Mouse (Mus musculus) left cerebral cortex, adult 11 months (tissue): Measurements from ENCODE around the gene Arpc5.

Experiments used
- DNase-seq: peaks from one replicate; pipeline ENCODE4 v3.0.0; 2022; ENCODE audit warnings: low spot score

Arpc5 gene

DNA sequence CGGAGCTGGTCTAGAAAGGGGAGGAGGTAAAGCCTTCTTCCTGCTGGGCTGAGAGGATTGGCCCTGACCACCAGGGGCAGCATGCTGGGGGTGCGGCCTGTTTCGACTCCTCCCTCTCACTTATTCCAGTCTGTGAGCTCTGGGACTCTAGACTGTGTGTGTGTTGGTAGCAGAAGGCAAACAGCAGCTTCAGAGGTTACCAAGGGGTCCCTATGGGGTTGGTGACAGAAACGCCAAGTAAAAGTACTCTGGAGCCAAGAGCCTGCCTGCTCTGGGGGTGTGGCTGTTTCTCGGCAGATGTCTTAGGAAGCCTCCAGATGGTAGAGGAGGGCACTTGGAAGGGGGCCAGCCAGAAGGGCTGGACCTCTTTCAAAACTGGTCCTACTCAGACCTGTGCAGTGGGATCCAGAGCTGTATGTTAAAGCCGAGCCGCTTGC lies 48.9 kb downstream of the Arpc5 start:
- DNase-seq: no peak

DNA sequence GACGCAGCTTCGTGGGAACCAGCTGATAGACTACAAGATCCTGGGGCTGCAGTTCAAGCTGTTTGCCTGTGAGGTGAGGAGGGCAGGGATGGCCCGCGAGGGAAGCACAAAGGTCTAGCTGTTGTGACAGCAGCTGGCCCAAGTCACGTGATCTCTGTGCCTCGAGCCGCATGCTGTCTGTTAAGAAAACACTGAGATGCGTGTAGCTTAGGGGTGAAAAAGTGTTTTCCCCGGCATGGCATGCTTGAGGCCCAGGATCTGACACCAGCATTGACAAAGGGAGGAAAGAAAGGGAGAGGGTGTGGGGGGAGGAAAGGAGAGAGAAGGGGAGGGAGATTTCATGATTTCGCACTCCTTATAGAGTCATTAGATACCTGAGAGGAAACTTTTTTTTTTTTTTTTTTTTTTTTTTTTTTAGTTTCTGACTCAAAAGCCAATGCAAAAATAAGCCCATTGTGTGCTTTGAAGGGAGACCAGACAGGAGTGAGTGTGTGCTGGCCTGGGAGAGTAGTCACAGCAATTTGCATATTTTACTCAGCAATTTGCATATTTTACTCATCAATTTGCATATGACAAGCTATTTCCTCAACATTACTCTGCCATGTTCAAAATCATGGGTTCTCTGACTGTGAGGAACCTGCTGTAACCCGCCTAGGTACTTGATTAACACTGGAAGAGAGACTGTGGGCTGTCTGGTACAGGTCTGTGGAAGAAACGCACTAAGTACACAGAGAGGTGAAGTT lies 50.9 kb downstream of the Arpc5 start:
- DNase-seq: no peak

DNA sequence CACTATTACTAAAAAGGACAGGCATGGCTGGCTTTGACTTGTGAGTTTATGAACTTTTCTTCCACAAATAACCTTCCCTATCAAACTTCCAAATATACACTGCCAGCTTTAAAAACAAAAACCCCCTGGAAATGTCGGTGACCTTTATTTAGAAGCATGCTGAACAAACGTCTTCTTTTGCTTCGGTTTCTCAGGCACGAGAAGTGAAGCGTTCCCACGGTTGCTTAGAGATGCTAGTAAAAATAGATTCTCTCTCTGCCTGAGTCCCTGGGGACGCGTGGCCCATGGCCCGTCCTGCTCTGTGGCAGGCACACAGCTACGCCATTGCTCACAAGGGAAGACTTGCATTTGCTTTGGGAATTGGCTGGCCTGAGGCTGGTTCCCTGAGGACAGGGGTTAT lies 51.5 kb downstream of the Arpc5 start:
- DNase-seq: no peak

DNA sequence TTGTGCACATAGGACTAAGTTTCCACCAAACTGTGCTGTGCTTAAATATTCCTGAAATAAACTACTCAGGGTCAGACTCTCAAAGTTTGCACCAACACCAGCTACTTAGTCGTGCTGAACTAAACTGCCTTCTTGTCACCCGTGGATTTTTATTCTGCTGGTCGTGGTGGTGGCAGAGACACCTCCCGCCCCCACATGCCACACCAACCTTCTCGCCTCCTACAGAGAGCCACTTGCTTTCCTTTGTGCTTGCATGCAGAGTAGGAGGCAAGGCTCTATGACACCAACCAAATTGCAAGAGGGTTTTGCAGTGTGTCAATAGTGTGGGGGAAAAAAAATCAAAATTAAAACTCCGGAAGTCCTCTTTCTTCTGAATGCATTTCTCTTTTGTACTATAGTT lies 53.2 kb downstream of the Arpc5 start:
- DNase-seq: no peak

DNA sequence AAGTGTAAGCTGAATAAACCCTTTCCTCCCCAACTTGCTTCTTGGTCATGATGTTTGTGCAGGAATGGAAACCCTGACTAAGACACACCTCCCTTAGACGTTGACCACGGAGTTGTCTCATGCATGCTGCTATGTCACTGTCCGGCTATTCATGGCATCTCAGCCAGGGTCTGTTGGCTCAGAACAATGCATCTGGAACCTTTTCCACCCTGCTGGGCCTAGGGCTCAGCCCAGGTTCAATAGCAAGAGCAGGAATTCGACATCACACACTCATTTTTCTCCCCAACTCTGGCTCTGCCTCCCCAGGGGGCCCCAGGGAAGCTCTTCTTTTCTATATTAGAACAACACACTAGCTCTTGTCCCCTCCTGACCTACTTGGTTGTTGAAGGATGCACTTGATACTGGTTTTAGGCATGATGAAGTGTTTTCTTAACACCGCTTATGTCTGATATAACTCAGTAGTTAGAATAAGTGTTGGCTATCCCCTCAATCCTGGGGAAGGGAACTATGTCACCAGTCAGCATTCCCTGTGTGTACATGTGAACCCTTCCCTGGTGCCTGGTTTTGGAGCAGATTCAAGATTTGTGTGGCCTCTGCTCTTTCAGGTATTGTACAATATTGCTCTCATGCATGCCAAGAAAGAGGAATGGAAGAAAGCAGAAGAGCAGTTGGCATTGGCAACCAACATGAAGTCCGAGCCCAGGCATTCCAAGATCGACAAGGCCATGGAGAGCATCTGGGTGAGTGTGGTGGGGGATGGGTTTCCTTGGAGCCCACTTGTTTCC lies 54.8 kb downstream of the Arpc5 start:
- DNase-seq: no peak

DNA sequence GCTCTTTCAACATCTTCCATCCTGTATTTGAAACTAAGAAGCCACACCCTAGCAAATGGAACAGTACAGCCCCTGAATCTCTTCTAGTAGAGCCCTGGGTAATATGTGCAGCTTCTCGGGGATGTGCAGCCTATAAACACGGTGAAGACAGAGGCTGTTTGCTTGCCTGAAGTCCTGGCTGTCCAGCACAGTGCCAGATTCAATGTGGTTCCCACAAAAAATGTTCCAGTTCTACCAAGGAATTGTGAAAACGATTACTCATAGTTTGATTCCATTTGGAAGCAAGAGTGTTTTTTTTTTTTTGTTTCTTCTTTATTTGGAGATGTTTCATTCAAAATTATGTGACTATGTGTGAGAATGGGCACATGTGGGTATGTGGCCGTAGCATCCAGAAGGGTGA lies 55.4 kb downstream of the Arpc5 start:
- DNase-seq: no peak

DNA sequence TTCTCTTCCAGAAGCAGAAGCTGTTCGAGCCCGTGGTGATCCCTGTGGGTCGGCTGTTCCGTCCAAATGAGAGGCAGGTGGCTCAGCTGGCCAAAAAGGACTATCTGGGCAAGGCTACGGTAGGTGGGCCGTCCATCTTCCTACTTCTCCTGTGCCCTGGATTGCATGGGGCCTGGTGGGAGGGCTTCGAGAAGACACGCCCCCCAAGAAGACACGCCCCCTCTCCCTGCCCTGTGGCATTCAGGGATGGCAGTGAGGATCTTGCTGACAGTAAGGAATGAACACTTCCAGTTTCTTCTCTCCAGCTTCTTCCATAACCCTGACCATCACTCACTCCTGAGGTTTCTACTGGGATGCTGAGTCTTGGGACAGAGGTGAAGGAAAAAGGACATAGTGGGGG lies 57.9 kb downstream of the Arpc5 start:
- no peak for DNase-seq
